Mouse (Mus musculus) layer of hippocampus, adult 18-20 months (tissue): ENCODE results near the gene Sv2c. TPM values are rescaled to one million over a fixed set of nuclear protein-coding genes. Genes with fewer than 3 reads are reported as not detected.

ENCODE experiments used
- DNase-seq, 2 experiments: peaks; one replicate each; pipeline ENCODE4 v3.0.0; 2022; ENCODE audit warnings: low spot score in 2 of 2
- total RNA-seq, 2 experiments: library from RNA; stranded (reverse); gene quantifications; 2 replicates each; pipeline ENCODE4 v1.2.3; 2021

Gene Sv2c
- total RNA-seq, 2 experiments from 2014 or later: 14.4 to 18.6 TPM

DNA sequence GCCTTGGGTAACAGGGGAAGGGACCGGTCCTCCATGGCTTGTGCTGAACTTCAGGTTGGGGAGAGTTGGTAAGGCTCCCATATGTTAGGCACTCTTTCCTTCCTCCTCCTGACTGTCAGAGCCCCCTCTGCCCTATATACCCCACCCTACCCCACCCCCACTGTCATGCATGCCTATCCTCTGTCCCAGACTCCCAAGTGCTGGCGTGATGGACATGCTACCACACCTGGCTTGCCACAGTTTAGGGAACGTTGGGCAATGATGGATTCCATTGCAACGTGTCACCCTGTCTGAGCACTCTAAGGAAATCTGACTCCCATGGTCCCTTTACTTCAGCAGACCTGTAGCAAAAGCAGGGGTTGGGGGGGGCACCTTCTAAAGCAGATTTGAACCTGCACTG is 183.6 kb downstream of the Sv2c start:
- DNase-seq: no peak

DNA sequence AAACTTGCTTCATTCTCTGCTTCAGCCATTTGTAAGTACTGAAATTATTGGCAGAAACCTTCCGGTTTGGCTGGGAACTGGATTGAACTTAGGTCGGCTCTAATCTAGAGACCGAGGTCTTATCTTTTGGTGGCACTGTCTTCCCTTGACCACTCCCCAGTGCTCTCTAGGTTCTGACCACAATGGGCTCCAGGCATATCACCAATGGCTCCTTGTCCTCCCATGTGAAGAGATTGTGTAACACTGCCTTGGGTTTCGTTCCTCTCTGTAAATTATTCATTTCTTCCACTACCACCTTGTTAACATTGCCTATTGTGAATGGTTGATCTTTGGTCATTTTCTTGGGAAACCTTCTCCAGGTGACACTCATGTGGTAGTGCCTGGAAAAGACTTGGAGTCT is 184.0 kb downstream of the Sv2c start:
- no peak for DNase-seq

DNA sequence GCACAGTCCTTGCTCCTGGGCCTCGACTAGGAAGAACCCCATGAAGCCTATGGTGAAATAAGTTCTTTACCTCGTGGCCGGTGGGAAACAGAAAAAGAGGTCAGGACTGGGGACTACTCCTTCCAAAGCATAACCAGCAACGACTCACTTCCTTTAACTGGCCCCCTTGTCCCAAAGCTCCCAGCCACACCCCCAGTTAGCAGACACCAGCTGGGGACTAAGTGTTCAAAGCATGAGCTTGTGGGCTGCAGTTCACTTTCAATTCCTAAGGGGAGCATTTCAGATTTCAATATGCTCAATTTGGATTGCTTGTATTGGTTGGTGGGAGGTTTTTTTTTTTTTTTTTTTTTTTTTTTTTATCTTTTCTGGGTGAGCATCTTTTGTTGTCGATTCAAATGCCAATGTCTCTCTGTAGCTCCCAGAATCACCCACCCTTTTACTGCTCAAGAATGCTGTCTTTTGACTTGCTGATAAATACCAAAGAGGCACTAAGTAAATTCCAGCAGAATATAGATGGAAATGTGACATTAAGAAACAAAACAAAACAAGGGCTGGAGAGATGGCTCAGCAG is 186.4 kb downstream of the Sv2c start:
- DNase-seq: peak in 1 of 2 experiments; percentile 69

DNA sequence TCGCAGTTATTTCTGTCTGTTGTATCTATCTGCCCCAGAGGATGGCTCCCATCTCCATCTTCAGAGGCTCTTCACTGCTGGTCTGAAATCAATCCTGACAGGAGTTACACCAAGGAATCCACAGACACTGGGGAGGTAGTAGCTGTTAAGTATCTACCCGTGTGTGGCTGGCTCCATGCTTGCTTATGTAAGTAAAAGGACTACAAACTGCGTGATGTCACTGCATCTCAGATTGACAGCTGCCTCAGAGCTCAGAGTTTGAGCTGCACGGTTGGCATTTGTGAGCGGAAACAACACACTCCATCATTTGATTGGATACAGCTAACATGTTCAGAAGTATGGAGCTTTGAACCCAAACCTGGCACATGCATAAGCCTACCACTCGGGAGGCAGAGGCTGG is 187.8 kb downstream of the Sv2c start:
- no peak for DNase-seq

DNA sequence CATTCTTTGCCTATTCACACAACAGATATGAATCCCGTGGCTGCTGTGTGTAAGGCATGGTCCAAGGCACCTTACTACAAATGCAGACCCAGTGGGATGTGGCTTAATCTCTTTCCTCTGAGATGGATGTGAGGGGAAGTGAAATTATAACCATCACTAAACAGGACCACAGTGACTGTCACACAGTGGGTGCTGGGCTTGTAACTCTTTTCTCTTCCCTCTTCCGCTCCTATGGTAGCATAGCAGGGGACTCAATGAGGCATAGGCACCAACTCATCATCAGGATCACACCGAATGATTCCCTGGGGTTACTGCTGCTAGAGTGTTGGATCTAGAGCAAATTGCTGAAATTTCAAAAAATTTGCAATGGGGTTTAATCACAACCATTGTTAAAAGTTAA is 188.5 kb downstream of the Sv2c start:
- DNase-seq: no peak

DNA sequence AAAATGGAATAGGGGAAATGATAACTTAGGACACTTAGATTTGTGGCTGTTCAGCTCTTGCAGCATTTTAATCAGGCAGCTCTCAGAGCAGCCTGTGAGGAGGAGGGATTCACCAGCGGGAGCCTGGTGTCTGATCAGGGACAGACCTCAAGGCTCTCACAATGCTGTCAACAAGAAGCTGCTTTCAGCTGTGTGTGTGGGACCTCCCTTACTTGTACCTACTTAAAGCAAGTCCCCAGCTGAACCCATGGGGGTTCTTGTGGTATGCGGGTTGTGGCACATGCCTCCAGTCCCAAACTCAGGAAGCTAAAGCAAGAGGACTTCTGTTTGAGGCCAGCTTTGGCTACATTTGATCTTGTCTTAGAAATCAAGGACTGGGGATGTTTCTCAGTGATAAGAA is 189.8 kb downstream of the Sv2c start:
- DNase-seq: peak; percentile 61 to 77

DNA sequence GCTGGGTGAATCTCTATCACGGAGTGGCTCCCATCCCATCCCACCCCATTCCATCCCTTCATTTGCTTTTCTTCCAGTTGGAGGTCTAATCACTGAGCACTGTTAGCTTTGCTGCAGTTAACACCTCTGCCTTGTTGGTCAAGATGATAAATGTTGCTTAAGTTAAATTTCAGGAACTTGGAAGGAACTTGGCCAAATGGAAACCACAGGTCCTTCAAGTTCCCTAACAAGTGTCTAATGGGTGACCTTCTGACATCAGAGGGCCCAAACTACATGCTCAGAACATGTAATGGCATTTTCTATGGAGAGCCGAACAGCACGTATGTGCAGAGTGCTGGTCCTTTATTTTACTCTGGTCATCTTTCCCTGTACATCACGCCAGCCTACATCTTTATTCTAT is 190.5 kb downstream of the Sv2c start:
- no peak for DNase-seq

DNA sequence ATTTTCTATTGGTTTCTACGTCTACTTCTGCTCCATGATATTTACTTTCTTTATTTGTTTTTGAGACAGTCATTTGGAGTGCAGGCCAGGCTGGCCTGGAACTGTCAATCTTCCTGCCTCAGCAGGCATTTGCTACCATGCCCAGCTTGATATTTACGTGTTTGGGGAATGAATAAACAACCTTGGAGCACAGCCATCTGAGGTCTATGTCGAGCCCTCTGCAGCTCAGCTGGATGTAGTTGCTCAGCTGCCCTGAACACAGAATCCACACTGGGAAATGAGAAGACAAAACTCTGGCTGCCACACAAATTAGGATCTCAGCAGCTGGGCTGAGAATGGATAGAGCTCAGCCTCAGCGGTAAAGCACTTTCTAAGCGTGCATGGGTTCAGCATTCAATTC is 191.6 kb downstream of the Sv2c start:
- no peak for DNase-seq

DNA sequence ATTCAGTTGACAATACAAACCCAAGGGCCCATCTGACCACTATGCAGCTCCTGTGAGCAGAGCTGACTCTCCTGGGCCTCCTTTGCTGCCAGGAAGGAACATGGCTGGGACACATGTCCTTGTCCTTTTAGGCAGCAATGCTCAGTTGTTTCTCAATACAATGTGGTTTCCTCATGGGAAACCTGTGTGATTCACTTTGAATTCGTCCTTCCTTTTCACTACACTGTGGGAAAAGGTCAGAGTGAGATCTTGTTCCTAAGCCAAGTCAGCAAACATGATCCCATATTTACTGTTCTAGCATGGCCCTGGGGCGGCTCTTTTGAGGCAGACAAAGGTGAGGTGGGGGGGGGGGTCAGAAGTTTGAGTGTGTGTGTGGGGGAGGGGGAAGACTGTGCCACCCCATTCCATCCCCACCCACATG is 208.2 kb downstream of the Sv2c start:
- no peak for DNase-seq

DNA sequence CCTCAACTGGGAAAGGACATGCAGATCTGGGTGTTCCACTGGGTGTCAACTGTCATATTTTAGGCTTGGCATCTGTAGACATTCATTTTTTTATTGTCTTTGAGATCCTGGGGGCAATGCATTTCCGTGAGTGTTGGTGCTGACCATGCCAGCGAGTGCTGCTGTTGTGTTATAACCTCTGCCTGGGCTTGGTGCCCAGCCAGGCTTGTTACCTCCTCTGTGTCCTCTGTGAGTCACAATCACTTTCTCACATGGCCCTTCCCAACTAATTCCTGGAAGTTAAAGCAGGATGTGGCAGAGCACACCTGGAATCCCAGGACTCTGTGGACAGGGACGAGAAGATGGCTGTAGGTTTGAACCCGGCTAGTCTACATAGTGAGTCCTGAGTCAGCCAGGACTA is 209.8 kb downstream of the Sv2c start:
- DNase-seq: no peak

DNA sequence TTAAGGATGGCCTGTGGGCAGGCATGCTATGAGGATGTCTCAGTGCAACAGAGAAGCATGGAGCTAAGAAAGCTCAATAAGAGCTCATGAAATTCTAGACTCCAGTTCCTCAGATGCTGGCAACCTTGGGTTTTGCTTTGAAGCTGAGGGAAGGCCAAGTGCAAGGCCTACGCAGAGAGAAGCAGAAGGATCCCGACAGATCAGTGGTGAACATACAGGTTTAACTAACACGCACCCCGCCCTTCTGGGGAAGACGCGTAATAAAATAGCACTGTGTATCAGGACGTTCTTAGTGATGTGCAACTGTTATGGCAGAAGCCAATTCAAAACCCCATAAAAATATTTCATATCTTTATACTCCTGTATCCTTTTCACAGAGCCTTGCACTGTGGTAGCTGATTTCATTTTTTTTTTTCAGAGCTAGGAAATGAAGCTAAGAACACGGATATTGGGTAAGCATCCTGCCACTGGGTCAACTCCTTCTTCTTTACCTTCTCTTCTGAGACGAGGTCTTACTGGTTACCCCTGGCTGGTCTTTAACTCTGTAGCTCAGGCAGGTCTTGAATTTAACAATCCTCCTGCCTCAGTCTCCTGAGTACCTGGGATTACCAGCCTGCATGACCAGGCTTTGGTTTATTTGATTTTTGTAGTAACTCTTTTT is 213.6 kb downstream of the Sv2c start:
- DNase-seq: peak in 1 of 2 experiments; percentile 44

DNA sequence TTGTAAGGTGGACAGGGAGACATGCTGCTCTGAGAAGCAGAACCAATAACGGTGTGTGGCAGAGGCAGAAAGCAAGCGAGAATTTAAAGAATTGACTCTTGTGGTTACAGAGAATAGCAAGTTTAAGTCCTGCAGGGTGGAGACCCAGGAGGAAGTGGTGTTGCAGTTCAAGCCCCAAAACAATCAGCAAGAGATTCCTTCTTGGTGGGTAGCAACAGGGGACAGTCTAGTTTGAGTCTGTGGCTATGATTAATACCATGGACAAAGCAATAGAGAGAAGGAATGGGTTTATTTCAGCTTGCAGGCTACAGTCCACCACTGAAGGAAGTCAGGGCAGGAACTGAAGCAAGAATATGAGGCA is 219.4 kb downstream of the Sv2c start:
- no peak for DNase-seq

DNA sequence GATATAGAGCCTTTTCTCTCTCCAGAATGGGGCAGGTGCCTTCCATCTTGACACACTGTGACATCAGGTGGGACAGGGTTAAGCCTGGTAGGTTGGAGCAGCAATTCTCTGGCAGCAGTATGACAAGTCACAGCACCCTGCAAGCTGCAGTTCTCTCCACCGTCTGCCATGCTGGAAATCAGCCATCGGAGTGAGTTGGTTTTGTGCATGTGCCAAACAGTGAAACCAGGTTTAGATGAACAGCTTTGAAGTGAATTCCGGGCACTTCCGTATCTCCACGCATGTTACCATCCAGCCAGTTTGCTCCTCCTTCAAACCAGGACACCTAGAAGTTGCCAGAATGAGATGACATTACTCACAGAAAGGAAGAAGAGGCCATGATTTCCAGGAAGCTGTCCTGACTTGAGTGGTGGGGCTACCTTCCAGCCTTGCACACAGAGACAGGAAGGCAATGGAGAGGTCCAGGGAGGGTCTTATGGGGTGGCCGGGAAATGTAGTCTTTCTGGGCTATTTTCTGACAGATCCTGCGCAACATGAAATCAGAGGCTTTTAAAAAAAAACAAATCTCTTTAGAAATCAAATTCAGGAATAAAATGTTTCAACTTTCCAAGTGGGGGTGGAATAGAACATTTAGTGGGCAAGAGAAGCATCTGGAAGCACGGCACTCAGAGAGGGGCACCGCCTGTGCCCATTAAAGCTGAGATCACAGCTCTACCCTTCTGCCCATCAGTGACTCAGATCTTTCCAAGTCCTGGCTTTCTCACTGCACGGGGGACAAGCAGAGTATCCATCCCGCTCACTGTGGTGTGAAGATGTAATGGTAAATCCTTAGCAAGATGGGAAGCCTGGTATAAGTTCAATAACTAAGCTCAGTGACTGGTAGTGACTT is 220.0 kb downstream of the Sv2c start:
- DNase-seq: peak; percentile 80 to 92

DNA sequence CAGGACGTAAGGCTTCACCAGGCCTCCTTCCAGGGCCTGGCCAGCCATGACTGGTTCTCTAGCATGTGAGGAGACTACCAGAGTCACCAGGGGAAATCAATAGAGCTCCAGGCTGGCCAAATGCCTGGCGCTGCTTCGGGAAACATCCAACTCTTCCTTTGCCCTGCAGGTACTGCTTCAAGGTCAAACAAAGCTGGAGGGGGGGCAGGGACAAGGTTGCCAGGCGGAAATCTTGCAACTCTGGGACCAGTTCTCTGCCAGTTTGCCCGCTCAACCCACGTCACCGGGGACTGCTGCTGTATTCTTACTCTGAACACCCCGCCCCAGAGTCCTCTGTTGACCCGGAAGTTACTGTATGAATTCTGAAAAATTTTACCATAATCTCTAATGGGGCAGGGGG is 222.1 kb downstream of the Sv2c start:
- DNase-seq: no peak

DNA sequence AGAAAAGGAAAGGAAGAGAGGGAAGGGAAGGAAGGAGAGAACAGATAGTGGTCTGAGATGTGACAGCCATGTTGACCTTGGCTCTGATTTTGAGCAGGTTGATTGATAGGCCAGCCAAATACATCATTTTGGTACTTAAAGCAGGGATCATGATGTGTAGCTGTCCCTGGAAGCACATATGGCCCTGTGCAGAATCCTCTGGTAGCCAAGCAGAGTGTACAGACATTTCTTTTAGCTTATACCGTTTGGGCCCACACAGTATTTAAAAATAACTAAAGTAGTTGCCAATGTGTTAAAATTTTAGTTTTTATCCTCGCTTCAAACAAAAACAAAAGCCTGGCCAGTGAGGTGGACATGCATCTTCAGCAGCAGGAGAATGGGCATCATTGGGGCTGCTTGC is 223.1 kb downstream of the Sv2c start:
- DNase-seq: peak in 1 of 2 experiments; percentile 71

Other genes with a start within 250 kb of the Sv2c start
- 10 to 100 TPM; 86.1 to 90.8 TPM for gene Iqgap2, start 240.7 kb downstream of the Sv2c start, total RNA-seq
- gene Gm20075, start 51.2 kb downstream of the Sv2c start, total RNA-seq: 10 to 100 TPM; 22.4 to 22.9 TPM
- not detected for gene Gm17190, start 50.5 kb downstream of the Sv2c start, total RNA-seq